Mouse (Mus musculus): ENCODE data around the gene Gabra2. TPM values are rescaled to one million over a fixed set of nuclear protein-coding genes. Genes with fewer than 3 reads are reported as not detected.

The Gabra2 gene
- total and polyA plus RNA-seq, 3 experiments: not detected

DNA sequence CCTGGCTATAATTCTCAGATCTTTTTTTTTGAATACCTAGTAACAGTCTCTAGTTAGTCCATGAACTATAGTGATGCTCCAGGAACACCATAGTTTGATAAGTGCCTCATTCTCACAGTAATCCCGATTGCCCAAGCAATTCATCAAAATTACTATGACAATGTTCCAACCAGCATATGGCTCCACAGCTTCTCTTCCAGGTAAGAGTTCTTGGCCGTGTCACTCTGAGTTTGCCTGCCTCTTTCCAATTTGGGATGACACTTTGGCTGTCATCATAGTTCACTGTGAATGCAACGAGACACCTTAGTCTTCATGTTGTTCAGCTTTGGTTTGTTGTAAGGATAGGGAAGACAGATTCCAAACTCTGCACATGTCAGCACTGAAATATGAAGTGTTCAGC, 104.8 kb downstream of the Gabra2 start:
- no peak overlapping the region for H3K9ac ChIP-seq (ENCODE audit: control insufficient read depth, low read depth, low read length, poor library complexity, severe bottlenecking)
- no peaks in the 10 kb centered on the region for H3K79me2 ChIP-seq (ENCODE audit: control insufficient read depth, insufficient read depth, low read length, poor library complexity)
- H3K27ac ChIP-seq (ENCODE audit: control insufficient read depth, low read depth, low read length): no peak overlapping the region
- no peak for TF ChIP-seq ETS1 (IDR thresholded peaks at IDR 0.05; ENCODE audit: low read depth, low read length)
- TF ChIP-seq NRF1 (IDR thresholded peaks at IDR 0.05; ENCODE audit: insufficient read depth, low read depth, low read length, poor library complexity, severe bottlenecking): no peak
- no peak for TF ChIP-seq BHLHE40 (IDR thresholded peaks at IDR 0.05; ENCODE audit: borderline replicate concordance, low read depth, low read length)
- no peak for TF ChIP-seq MXI1 (IDR thresholded peaks at IDR 0.05; ENCODE audit: low read depth, low read length)
- TF ChIP-seq ZC3H11A (IDR thresholded peaks at IDR 0.05; ENCODE audit: low read depth, low read length): no peak
- TF ChIP-seq JUND (IDR thresholded peaks at IDR 0.05; ENCODE audit: low read depth, low read length): no peak
- no peak for TF ChIP-seq ELF1 (IDR thresholded peaks at IDR 0.05; ENCODE audit: low read depth, low read length)
- TF ChIP-seq ZKSCAN1 (IDR thresholded peaks at IDR 0.05; ENCODE audit: low read depth, low read length): no peak
- no peak for TF ChIP-seq GABPA (IDR thresholded peaks at IDR 0.05; ENCODE audit: low read depth, low read length)
- TF ChIP-seq KAT2A (conservative IDR thresholded peaks at IDR 0.05; ENCODE audit: low read depth, low read length): no peak
- TF ChIP-seq TAL1 (IDR thresholded peaks at IDR 0.05; ENCODE audit: low read length): no peak
- no peak for TF ChIP-seq POLR2A (IDR thresholded peaks at IDR 0.05; ENCODE audit: control insufficient read depth in 1 of 2, insufficient read depth in 1 of 2, low read depth in 1 of 2, low read length in 2 of 2, poor library complexity in 1 of 2)
- TF ChIP-seq MEF2A (IDR thresholded peaks at IDR 0.05; ENCODE audit: extremely low read depth, insufficient replicate concordance, low read depth, low read length, poor library complexity, severe bottlenecking): no peak
- TF ChIP-seq MAFK (IDR thresholded peaks at IDR 0.05; ENCODE audit: borderline replicate concordance, low read depth, low read length): no peak
- no peak for TF ChIP-seq SIN3A (IDR thresholded peaks at IDR 0.05; ENCODE audit: low read length)
- no peak for TF ChIP-seq MAX (IDR thresholded peaks at IDR 0.05; ENCODE audit: low read length)
- no peak for TF ChIP-seq CTCF (IDR thresholded peaks at IDR 0.05 in 2 of 3, conservative IDR thresholded peaks at IDR 0.05 in 1 of 3; ENCODE audit: control insufficient read depth in 1 of 3, insufficient read depth in 1 of 3, low read depth in 2 of 3, low read length in 3 of 3, poor library complexity in 1 of 3, severe bottlenecking in 1 of 3)
- TF ChIP-seq TCF12 (IDR thresholded peaks at IDR 0.05; ENCODE audit: low read depth, low read length): no peak
- no peaks in the 10 kb centered on the region for H3K4me1 ChIP-seq (ENCODE audit: control insufficient read depth in 1 of 2, insufficient read depth in 2 of 2, low read length in 2 of 2)
- no peak for DNase-seq (ENCODE audit: low read depth, low spot score)
- no peaks in the 10 kb centered on the region for H3K27me3 ChIP-seq (ENCODE audit: control insufficient read depth in 1 of 2, insufficient read depth in 2 of 2, low read length in 2 of 2)
- H3K4me3 ChIP-seq (ENCODE audit: control insufficient read depth in 1 of 2, insufficient read depth in 1 of 2, low read depth in 2 of 2, low read length in 2 of 2): no peak overlapping the region
- no peaks in the 10 kb centered on the region for H3K36me3 ChIP-seq (ENCODE audit: control insufficient read depth in 1 of 2, insufficient read depth in 2 of 2, low read length in 2 of 2)
- H3K9me3 ChIP-seq (replicated peaks; ENCODE audit: insufficient read depth, low read length): no peaks in the 10 kb centered on the region

Measured in MEL (cell line).